Mouse (Mus musculus) left cerebral cortex, adult 18-20 months (tissue): ENCODE results near the gene Tuba3a. TPM values are rescaled to one million over a fixed set of nuclear protein-coding genes. Genes with fewer than 3 reads are reported as not detected.
"Not testable (repeated sequence)": the region's sequence is repeated elsewhere in the genome, so short reads cannot be mapped to it uniquely, and the experiment has no call there.

ENCODE experiments used
- DNase-seq, 2 experiments: peaks; one replicate each; pipeline ENCODE4 v3.0.0; 2021 to 2022; ENCODE audit warnings: low spot score in 2 of 2, mixed read lengths in 1 of 2
- total RNA-seq, 2 experiments: library from RNA; stranded (reverse); gene quantifications; 2 replicates each; pipeline ENCODE4 v1.2.3; 2021

The Tuba3a gene
- total RNA-seq, 2 experiments from 2014 or later, result not detected

- no peak for DNase-seq
Observed at GRCm38 (mm10) chr6:125267469-125267868, 18.4 kb downstream of the Tuba3a start.

- not testable (repeated sequence) for DNase-seq
Observed at GRCm38 (mm10) chr6:125266600-125266999, 19.2 kb downstream of the Tuba3a start.

- no peak for DNase-seq
Observed at GRCm38 (mm10) chr6:125266091-125266490, 19.8 kb downstream of the Tuba3a start.

GRCm38 (mm10) chr6:125265239-125265638 is 20.6 kb downstream of the Tuba3a start:
- peak; percentile 17 to 53 for DNase-seq

GRCm38 (mm10) chr6:125264219-125264618 is 21.6 kb downstream of the Tuba3a start:
- DNase-seq, result no peak

- no peak for DNase-seq
Observed at GRCm38 (mm10) chr6:125260006-125260555, 25.8 kb downstream of the Tuba3a start.

GRCm38 (mm10) chr6:125256222-125256966 is 29.4 kb downstream of the Tuba3a start:
- DNase-seq, result no peak

- DNase-seq, result no peak
Observed at GRCm38 (mm10) chr6:125255516-125256044, 30.3 kb downstream of the Tuba3a start.

GRCm38 (mm10) chr6:125253863-125254715 is 31.8 kb downstream of the Tuba3a start:
- no peak for DNase-seq

- DNase-seq, result no peak
Observed at GRCm38 (mm10) chr6:125252711-125253110, 33.1 kb downstream of the Tuba3a start.

GRCm38 (mm10) chr6:125252285-125252684 is 33.6 kb downstream of the Tuba3a start:
- no peak for DNase-seq

- DNase-seq, result no peak
Observed at GRCm38 (mm10) chr6:125244551-125244950, 41.3 kb downstream of the Tuba3a start.

- no peak for DNase-seq
Observed at GRCm38 (mm10) chr6:125241566-125241965, 44.3 kb downstream of the Tuba3a start.

- no peak for DNase-seq
Observed at GRCm38 (mm10) chr6:125240617-125241016, 45.2 kb downstream of the Tuba3a start.

GRCm38 (mm10) chr6:125239547-125239946 is 46.3 kb downstream of the Tuba3a start:
- DNase-seq, result no peak

GRCm38 (mm10) chr6:125238396-125238795 is 47.4 kb downstream of the Tuba3a start:
- DNase-seq, result no peak

GRCm38 (mm10) chr6:125237421-125237820 is 48.4 kb downstream of the Tuba3a start:
- no peak for DNase-seq

GRCm38 (mm10) chr6:125236782-125237181 is 49.1 kb downstream of the Tuba3a start, which contains the start of gene Cd27:
Cd27 (minus strand) TSS chr6:125237010.
- DNase-seq, result no peak

- DNase-seq, result no peak
Observed at GRCm38 (mm10) chr6:125236341-125236740, 49.5 kb downstream of the Tuba3a start.

- no peak for DNase-seq
Observed at GRCm38 (mm10) chr6:125234520-125234828, 51.4 kb downstream of the Tuba3a start.

- no peak for DNase-seq
Observed at GRCm38 (mm10) chr6:125233816-125234519, 51.9 kb downstream of the Tuba3a start.
